Mouse (Mus musculus): ENCODE measurements at regions not wholly inside any gene's neighbourhood (a gene's known extent, or its start where the extent isn't known, plus 50 kb on each side); places are given as distances from the start of the nearest gene placed in this dataset.

DNA sequence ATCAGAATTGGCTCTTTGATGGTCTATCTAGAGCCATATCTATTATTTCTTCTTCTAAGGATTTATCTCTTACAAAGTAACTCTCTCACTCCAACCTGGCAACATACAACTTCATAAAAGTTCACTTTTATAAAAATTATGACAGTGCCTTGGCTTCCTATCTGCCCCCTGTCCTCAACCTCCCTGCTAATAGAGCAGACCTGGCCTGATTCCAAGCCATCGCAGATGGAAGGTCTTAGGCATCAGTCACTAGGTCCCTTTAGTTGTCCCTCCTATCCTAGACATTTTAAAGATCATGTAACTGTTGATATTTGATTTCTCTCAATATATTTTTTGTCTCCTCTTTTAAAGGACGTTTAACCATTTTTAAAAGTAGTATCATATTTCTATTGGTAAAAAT lies 1974.3 kb upstream of the Slc39a10 start:
- TF ChIP-seq CTCF (IDR thresholded peaks at IDR 0.05) (no peak), EP300 (IDR thresholded peaks at IDR 0.05) (no peak)
